Mouse (Mus musculus) olfactory bulb, adult 2 months (tissue): ENCODE data around the gene Specc1l.

Experiments used
- CTCF ChIP-seq: fragments of 200-500 bp; IDR thresholded peaks from 2 replicates; pipeline ENCODE4 v1.5.1; 2012; ENCODE audit warnings: low read depth, mild to moderate bottlenecking, low read length, moderate library complexity; ENCODE audit not compliant: insufficient read depth
- POLR2A ChIP-seq: fragments of 200-500 bp; IDR thresholded peaks from 2 replicates; pipeline ENCODE4 v1.6.1; 2012; ENCODE audit warnings: mild to moderate bottlenecking, low read depth, low read length, moderate library complexity; ENCODE audit not compliant: insufficient read depth

GRCm38 (mm10) chr10:75282648-75283047 lies 70.8 kb downstream of the Specc1l start:
- TF ChIP-seq POLR2A: no peak
- TF ChIP-seq CTCF: no peak
